Mouse (Mus musculus) kidney, adult 2 months (tissue): ENCODE results near the gene Thoc6.

Source experiments
- CTCF ChIP-seq: fragments of 200-500 bp; conservative IDR thresholded peaks from 2 replicates; pipeline ENCODE4 v1.5.1; 2011; ENCODE audit warnings: low read depth, mild to moderate bottlenecking, control low read depth, low read length, moderate library complexity, mixed read lengths; ENCODE audit not compliant: insufficient read depth, insufficient read length
- POLR2A ChIP-seq: fragments of 200-500 bp; IDR thresholded peaks from one replicate; pipeline ENCODE4 v1.6.1; 2011; ENCODE audit warnings: low read depth, low read length, control low read depth

GRCm38 (mm10) chr17:23681086-23681485 lies 7.4 kb upstream of the Thoc6 start:
- TF ChIP-seq CTCF (no peak), POLR2A (no peak)
